Mouse (Mus musculus) lung, adult 18-20 months (tissue): Measurements from ENCODE around the gene Nacc2.

Source experiments
- DNase-seq, 2 experiments: peaks; one replicate each; pipeline ENCODE4 v3.0.0; 2022; ENCODE audit warnings: mixed read lengths in 2 of 2

Nacc2 gene

DNA sequence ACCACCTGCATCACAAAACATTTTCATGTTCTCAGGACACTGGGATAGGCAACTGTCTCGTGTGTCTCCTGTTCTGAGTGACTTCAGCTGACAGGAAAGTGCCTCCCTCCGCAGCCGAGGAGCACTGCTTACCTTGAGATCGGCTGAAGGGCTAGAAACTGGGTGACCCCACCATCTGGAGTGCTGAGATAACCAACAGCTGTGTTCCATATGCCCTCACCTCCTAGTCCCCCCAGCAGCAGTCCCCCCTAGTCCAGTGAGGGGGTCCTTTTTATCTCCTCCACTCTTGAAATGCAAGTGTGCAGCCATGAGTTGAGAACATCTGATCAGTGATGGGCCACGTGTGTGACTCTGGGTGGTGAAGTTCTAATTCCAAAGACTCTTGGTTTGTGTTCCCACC is 74.2 kb downstream of the Nacc2 start:
- no peak for DNase-seq

- DNase-seq = no peak
These were observed 78.8 kb downstream of the Nacc2 start for GRCm38 (mm10) chr2:26044216-26044615.

DNA sequence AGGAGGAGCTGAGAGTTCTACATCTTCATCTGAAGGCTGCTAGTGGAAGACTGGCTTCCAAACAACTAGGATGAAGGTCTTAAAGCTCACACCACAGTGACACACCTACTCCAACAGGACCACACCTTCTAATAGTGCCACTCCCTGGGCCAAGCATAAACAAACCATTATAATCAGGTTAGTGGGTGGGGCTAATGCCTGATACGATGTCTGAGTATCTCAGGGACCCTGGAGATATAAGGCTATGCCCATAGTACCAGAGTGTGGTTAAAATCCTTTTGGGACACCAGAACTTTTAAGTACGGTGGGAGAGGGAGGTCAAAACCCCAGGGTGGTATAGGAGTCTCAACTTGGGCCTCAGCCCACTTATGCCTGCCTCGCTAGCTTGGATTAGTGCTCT is 80.4 kb downstream of the Nacc2 start:
- no peak for DNase-seq

GRCm38 (mm10) chr2:26041163-26041810 is 81.7 kb downstream of the Nacc2 start:
- no peak for DNase-seq

GRCm38 (mm10) chr2:26039951-26040350 is 83.1 kb downstream of the Nacc2 start:
- DNase-seq = no peak

GRCm38 (mm10) chr2:26037386-26037785 is 85.6 kb downstream of the Nacc2 start:
- no peak for DNase-seq

GRCm38 (mm10) chr2:26034344-26035050 is 88.5 kb downstream of the Nacc2 start:
- DNase-seq = no peak

DNA sequence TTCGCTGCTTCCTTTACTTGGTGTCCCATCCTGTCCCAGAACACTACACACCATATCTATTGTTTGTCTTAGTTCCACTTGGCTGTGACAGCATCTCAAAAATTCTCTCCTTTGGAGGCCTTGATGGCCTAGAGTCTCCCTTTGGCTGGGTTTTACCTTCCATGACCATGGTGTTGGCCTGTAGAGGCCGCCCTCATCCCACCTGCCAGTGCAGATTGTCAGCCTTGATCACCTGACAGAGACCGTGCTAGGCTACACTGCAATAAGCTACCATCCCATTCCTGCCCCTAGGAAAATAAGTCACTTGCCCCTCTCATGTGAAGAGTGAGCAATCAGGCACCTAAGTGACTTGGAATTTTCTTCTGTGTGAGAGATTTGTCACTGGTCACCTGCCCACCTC is 92.7 kb downstream of the Nacc2 start:
- no peak for DNase-seq

DNA sequence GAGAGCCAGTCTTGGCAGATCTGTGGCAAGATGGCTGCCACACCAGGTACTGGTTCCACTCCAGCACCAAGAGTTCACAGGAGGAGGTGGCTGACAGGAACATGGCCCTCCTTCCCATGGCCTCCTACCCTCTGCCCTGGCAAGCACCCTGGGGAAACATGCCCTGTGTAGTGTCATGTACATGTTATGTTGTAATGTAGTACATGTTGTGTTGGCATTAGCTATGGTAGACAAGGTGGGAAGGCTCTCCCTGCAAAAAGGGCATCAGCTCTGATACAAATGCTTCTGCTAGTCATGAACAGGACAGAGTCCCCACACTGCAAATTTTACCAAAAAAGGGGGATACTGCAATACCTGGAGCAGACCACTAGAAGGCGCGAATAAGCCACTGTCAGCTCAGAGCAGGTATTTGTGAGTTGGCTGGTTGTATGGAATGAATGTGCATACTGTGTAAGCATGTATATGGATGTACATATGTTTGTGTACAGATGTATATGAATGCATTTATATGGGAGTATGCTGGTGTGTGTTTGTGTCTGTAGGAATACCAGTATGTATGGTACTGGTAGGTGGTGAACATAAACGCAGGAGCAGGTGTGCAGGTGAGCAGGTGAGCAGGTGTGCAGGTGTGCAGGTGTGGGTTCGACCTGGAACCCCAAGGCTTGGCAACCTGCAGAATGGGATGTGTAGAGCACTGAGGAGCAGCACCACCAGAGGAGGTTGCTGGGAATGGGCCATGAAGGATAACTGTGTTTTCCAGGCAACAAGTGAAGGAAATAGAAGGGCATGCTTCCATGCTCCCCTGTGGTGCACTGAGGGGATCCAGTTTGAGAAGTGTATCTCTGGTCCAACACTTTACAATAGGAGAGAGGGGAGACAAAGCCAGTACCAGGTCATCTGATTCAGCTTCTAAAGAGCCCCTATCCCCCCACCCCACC is 98.6 kb downstream of the Nacc2 start:
- peak in 1 of 2 experiments; percentile 20 for DNase-seq

GRCm38 (mm10) chr2:26022626-26023025 is 100.4 kb downstream of the Nacc2 start:
- no peak for DNase-seq

- DNase-seq = no peak
These were observed 100.8 kb downstream of the Nacc2 start for GRCm38 (mm10) chr2:26022258-26022565.

GRCm38 (mm10) chr2:26021561-26022257 is 101.3 kb downstream of the Nacc2 start, which contains the start of gene Ubac1:
Gene Ubac1, minus strand, starts transcription at chr2:26021747.
- peak; percentile 92 to 95 for DNase-seq

DNA sequence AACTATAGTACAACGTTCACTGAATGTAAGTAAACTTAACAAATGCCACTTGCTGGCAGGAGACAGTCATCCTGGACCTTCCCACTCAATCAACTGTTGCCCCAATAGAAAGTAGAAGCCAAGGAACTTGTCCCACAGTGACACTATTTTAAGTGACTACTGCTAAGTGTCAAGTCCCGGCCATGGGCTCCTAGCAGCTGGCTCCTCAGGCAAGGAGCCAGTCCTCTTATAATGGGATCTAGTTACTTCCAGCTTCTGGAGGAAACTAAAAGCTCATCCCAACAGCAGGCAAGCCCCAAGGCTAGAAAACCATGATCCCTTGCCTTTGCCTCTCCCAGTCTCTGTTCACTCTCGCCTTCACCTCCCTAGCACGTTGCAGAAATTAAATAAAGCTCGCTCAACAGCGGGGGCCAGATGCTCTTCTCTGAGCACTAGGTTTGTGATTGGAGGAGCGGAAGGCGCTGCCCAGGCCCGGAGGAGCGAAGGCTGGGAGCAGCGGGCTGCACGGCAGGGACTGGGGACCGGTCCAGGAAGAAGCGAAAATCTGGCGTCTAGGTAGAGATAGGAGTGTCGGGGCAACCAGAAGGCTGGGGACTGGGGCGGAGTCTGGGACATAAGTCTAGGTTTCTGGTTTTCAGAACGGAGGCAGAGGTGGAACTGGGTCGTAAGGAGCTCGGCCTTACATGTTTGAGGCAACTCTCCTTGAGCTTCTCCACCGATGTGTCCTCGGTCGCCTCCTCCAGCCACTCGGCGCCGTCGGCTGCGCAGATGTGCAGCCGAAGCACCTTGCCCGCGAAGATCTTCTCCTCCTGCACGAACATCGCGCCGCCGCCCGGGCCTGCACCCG is 102.1 kb downstream of the Nacc2 start:
- DNase-seq = peak in 1 of 2 experiments; percentile 27

- DNase-seq = no peak
These were observed 103.1 kb downstream of the Nacc2 start for GRCm38 (mm10) chr2:26019923-26020322.

GRCm38 (mm10) chr2:26017326-26017725 is 105.7 kb downstream of the Nacc2 start:
- DNase-seq = no peak

DNA sequence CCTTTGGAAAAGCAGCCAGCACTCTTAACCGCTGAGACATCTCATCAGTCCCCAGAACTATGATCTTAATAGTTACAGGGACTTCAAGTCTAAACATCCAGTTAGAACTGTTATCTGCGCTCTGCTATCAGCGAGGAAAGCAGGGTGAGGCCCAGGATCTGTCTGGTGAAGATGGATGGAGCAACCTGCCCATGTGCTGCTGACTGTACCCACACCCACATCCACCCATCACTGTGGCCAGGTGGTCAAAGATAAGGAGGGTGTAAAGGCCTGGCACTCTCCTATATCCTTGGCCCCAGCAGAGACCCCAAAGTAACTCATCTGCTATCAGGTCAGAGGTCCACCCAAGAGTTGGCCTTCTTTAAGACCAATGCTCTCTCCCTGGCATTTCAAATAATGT is 109.3 kb downstream of the Nacc2 start:
- no peak for DNase-seq

DNA sequence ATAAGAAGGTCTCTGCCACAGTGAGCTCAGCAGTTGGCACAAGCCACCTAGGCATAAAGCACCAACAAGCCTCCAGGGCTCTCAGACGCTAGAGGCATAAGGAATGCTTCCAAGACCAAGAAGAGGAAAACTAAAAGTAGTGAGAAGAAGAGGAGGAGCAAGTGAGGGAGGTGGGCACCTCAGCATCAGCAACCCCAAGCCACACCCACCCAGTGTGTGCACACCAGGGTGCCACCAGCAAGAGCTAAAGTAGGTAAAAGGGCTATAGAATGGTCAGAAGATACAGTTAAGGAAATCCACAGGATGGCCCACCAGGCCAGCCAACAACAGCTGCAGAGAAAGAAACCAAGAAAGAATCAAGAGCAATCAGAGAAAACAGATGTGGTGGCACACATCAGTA is 111.6 kb downstream of the Nacc2 start:
- no peak for DNase-seq
